ENCODE assay signal across 8 mouse cellular contexts in genomic region chr17:3326903-3327279, GRCm38 (mm10). TPM values are rescaled to one million over a fixed set of nuclear protein-coding genes. Genes with fewer than 3 reads are reported as not detected.
A peak's percentile ranks its signal among the peaks of the same experiment; 100 is the strongest.
DNase-seq lines count a peak whose midpoint lies in the region; ATAC-seq lines count a peak whose summit lies in the region.

No protein-coding gene starts in this region.

- H3K27me3 ChIP-seq in heart, embryonic 14.5 days (ENCODE audit: control insufficient read depth, insufficient read depth, low read length), result no peaks in the 10 kb centered on the region
- peaks cover 50% of the 10 kb centered on the region for H3K27me3 ChIP-seq in hindbrain, embryonic 13.5 days
- peaks cover 47% of the 10 kb centered on the region for H3K27me3 ChIP-seq in midbrain, embryonic 13.5 days

- no peaks in the 10 kb centered on the region for H3K9me3 ChIP-seq in heart, embryonic 14.5 days (ENCODE audit: control insufficient read depth, low read length)
- no peaks in the 10 kb centered on the region for H3K9me3 ChIP-seq in hindbrain, embryonic 13.5 days
- H3K9me3 ChIP-seq in midbrain, embryonic 13.5 days, result no peaks in the 10 kb centered on the region

- H3K27ac ChIP-seq in heart, embryonic 14.5 days (replicated peaks in 1 of 2; ENCODE audit: control insufficient read depth in 1 of 2, insufficient read depth in 1 of 2, low read depth in 2 of 2, low read length in 2 of 2), result no peak overlapping the region
- H3K27ac ChIP-seq in brown adipose tissue, adult 24 weeks (replicated peaks; ENCODE audit: low read depth, low read length), result no peak overlapping the region
- H3K27ac ChIP-seq in hindbrain, embryonic 13.5 days, result peak overlapping the region; percentile 12; the same call in 1 of the 2 replicates
- no peak overlapping the region for H3K27ac ChIP-seq in midbrain, embryonic 13.5 days

- under 1% methylated on average over 25 of the region's 25 CpGs for whole genome bisulfite sequencing in heart, embryonic 14.5 days
- under 1% methylated on average over 25 of the region's 25 CpGs for WGBS in hindbrain, embryonic 13.5 days
- WGBS in midbrain, embryonic 13.5 days, result under 1% methylated on average over 25 of the region's 25 CpGs

- H3K4me2 ChIP-seq in heart, embryonic 14.5 days (ENCODE audit: low read length), result peak overlapping the region; percentile 98
- H3K4me2 ChIP-seq in hindbrain, embryonic 13.5 days, result peak overlapping the region; percentile 75
- peak overlapping the region; percentile 79 for H3K4me2 ChIP-seq in midbrain, embryonic 13.5 days (replicated peaks)

- 0 out of 2 replicates have a peak, but pooled peaks have one; percentile 19 for ATAC-seq in heart, embryonic 14.5 days (ENCODE audit: insufficient number of reproducible peaks, insufficient read depth, low FRiP score, low read depth)
- ATAC-seq in hindbrain, embryonic 13.5 days (ENCODE audit: low FRiP score), result peak; percentile 15; the same call in 1 of the 2 replicates
- ATAC-seq in midbrain, embryonic 13.5 days, result peak; percentile 50; the same call in 1 of the 2 replicates

- peak overlapping the region; percentile 82 for H3K9ac ChIP-seq in heart, embryonic 14.5 days (ENCODE audit: low read length)
- peak overlapping the region; percentile 69 for H3K9ac ChIP-seq in hindbrain, embryonic 13.5 days
- peak overlapping the region; percentile 43 for H3K9ac ChIP-seq in midbrain, embryonic 13.5 days (replicated peaks)

- DNase-seq in heart, adult 9 months (ENCODE audit: low spot score in 2 of 2), result no peak
- no peak for DNase-seq in spleen, adult 18-20 months
- DNase-seq in left cerebral cortex, adult 11 months (ENCODE audit: low spot score), result no peak
- DNase-seq in spleen, adult 12 weeks (ENCODE audit: low spot score), result no peak

- H3K4me1 ChIP-seq in heart, embryonic 14.5 days (ENCODE audit: control insufficient read depth in 2 of 2, insufficient read depth in 2 of 2, low read length in 2 of 2), result peaks cover 0 to 6% of the 10 kb centered on the region in 2 experiments; a peak in 2 of 4 replicates
- no peaks in the 10 kb centered on the region; the same call in 1 of the 2 replicates for H3K4me1 ChIP-seq in brown adipose tissue, adult 24 weeks (ENCODE audit: control insufficient read depth, insufficient read depth, insufficient read length, low read length)
- peaks cover 22% of the 10 kb centered on the region for H3K4me1 ChIP-seq in hindbrain, embryonic 13.5 days (replicated peaks)
- H3K4me1 ChIP-seq in midbrain, embryonic 13.5 days (replicated peaks), result peaks cover 18% of the 10 kb centered on the region

- H3K36me3 ChIP-seq in heart, embryonic 14.5 days (ENCODE audit: control insufficient read depth, insufficient read depth, low read length), result no peaks in the 10 kb centered on the region
- H3K36me3 ChIP-seq in hindbrain, embryonic 13.5 days, result no peaks in the 10 kb centered on the region
- H3K36me3 ChIP-seq in midbrain, embryonic 13.5 days, result no peaks in the 10 kb centered on the region

- H3K4me3 ChIP-seq in heart, embryonic 14.5 days (ENCODE audit: control insufficient read depth in 1 of 2, insufficient read depth in 1 of 2, low read depth in 1 of 2, low read length in 2 of 2), result peak overlapping the region; percentile 75 to 77
- H3K4me3 ChIP-seq in brown adipose tissue, adult 24 weeks (ENCODE audit: insufficient read depth, low read depth, low read length), result peak overlapping the region; percentile 77
- H3K4me3 ChIP-seq in hindbrain, embryonic 13.5 days, result peak overlapping the region; percentile 51
- peak overlapping the region; percentile 43 for H3K4me3 ChIP-seq in midbrain, embryonic 13.5 days (replicated peaks)

RNA-seq across cellular contexts. Expression of gene Tiam2, which starts 0.5 kb away (rescaled TPM):
- 3.7 and 3.9 TPM in 2 replicates for polyA plus RNA-seq in heart, embryonic 14.5 days (2014; fragmentation: Nextera tagmentation; extraction: Ambion mirVana)
- 1.1 and 2.2 TPM in 2 replicates for polyA plus RNA-seq in brown adipose tissue, adult 24 weeks (2012; ENCODE audit: insufficient read depth, insufficient read length, missing spikeins)
- 4.1 and 4.9 TPM in 2 replicates for polyA plus RNA-seq in hindbrain, embryonic 13.5 days (2015; fragmentation: Nextera tagmentation; extraction: Ambion mirVana)
- polyA plus RNA-seq in midbrain, embryonic 13.5 days (2015; fragmentation: Nextera tagmentation; extraction: Ambion mirVana), result 1.9 and 4.9 TPM in 2 replicates
